Mouse (Mus musculus): Measurements from ENCODE around the gene March7. TPM values are rescaled to one million over a fixed set of nuclear protein-coding genes. Genes with fewer than 3 reads are reported as not detected.
A peak's percentile ranks its signal among the peaks of the same experiment; 100 is the strongest.

Gene March7
- polyA plus RNA-seq, 1 experiment from 2014 or later: 76.4 TPM

DNA sequence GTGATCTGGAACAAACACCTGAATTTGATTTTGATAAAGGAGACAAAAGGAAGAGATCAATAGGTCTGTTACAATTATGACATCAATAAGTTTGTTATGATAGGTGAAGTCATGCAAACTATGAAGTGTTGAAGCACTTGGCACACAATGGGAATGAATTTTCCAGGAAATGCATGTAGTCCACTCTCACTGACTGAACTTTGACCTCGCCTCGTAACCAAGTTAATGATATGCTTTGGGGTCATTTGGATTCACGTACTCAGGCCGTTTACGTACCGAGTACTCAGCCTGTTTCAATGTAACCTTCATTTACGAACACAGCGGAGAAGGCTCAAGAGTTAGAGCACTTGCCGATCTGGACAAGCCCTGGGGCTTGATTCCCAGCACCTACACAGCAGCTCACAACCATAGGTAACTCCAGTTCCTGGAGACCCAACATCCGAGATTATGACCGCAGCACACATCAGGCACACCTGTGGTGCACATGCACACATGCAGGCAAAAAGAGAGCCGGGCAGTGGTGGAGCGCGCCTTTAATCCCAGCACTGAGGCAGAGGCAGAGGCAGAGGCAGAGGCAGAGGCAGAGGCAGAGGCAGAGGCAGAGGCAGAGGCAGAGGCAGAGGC, 60.3 kb downstream of the March7 start:
- DNase-seq (ENCODE audit: extremely low spot score, low spot score): no peak
- peaks cover 5% of the 10 kb centered on the region for H3K9me3 ChIP-seq
- 94% methylated on average over 14 of the region's 14 CpGs for WGBS

GRCm38 (mm10) chr2:60278627-60279026, 68.9 kb downstream of the March7 start:
- no peak for DNase-seq (ENCODE audit: extremely low spot score, low spot score)
- WGBS: 93% methylated on average over 4 of the region's 4 CpGs

More for the DNA sequence above, 60.3 kb downstream of the March7 start:
- Histone ChIP-seq H3K4me1 (peaks cover 14% of the 10 kb centered on the region), H3K4me3 (no peak overlapping the region), H3K36me3 (replicated peaks) (0 out of 2 replicates have a peak, but pooled peaks cover 3% of the 10 kb centered on the region), H3K27me3 (ENCODE audit: poor library complexity, severe bottlenecking) (no peaks in the 10 kb centered on the region), H3K27ac (no peak overlapping the region)

GRCm38 (mm10) chr2:60282625-60283024, 72.9 kb downstream of the March7 start:
- H3K36me3 ChIP-seq (replicated peaks): no peaks in the 10 kb centered on the region
- 77% methylated on average over 4 of the region's 4 CpGs for WGBS

More at GRCm38 (mm10) chr2:60278627-60279026, 68.9 kb downstream of the March7 start:
- Histone ChIP-seq H3K27ac (no peak overlapping the region), H3K9me3 (no peaks in the 10 kb centered on the region), H3K4me1 (peaks cover 10% of the 10 kb centered on the region), H3K4me3 (no peak overlapping the region), H3K27me3 (ENCODE audit: poor library complexity, severe bottlenecking) (peaks cover 22% of the 10 kb centered on the region), H3K36me3 (replicated peaks) (0 out of 2 replicates have a peak, but pooled peaks cover 3% of the 10 kb centered on the region)

DNA sequence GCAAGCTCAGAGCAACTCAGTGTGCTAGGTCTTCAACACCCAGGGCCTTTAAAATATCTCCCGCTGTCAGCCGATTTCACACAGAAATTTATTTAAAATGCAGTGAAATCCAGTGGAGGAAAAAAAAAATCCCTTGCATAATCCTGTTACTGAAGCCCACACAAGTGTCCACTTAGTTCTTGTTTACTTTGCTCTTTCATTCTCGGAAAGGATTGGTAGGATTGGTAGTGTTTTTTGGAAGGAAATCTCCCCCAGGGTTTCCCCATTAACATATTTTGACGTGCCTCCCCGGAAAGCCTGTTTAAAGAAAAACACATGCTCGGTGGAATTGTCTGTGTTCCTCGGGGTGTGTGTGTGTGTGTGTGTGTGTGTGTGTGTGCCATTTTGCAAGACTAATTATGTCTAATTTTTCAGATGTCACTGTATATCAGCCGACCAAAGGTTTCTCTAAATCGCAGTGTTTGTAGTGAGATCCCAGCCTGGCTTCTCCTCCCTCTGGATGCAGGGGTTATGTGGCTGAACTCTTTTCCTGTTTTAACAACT, 73.6 kb downstream of the March7 start:
- Histone ChIP-seq H3K36me3 (replicated peaks) (no peaks in the 10 kb centered on the region), H3K27me3 (ENCODE audit: poor library complexity, severe bottlenecking) (peaks cover 48% of the 10 kb centered on the region), H3K27ac (peak overlapping the region; percentile 82), H3K9me3 (no peaks in the 10 kb centered on the region), H3K4me3 (peak overlapping the region; percentile 63), H3K4me1 (peaks cover 17% of the 10 kb centered on the region)
- DNase-seq (ENCODE audit: extremely low spot score, low spot score): no peak
- WGBS: 8% methylated on average over 9 of the region's 9 CpGs

More at GRCm38 (mm10) chr2:60282625-60283024, 72.9 kb downstream of the March7 start:
- H3K27me3 ChIP-seq (ENCODE audit: poor library complexity, severe bottlenecking): peaks cover 48% of the 10 kb centered on the region
- no peaks in the 10 kb centered on the region for H3K9me3 ChIP-seq
- H3K4me3 ChIP-seq: no peak overlapping the region
- H3K4me1 ChIP-seq: peaks cover 17% of the 10 kb centered on the region
- DNase-seq (ENCODE audit: extremely low spot score, low spot score): no peak
- H3K27ac ChIP-seq: no peak overlapping the region

- 2% methylated on average over 42 of the region's 42 CpGs for WGBS
- peak overlapping the region; percentile 63 for H3K4me3 ChIP-seq
These were observed 74.2 kb downstream of the March7 start for GRCm38 (mm10) chr2:60283751-60284466.

GRCm38 (mm10) chr2:60284467-60284821, 74.8 kb downstream of the March7 start, which contains the start of gene Cd302:
Cd302 (minus strand) TSS chr2:60284488.
- peaks cover 48% of the 10 kb centered on the region for H3K27me3 ChIP-seq (ENCODE audit: poor library complexity, severe bottlenecking)
- 67% methylated on average over 4 of the region's 4 CpGs for WGBS
- no peak for DNase-seq (ENCODE audit: extremely low spot score, low spot score)
- H3K4me1 ChIP-seq: peaks cover 17% of the 10 kb centered on the region
- peak within 1 kb of the TSS; percentile 82 for H3K27ac ChIP-seq
- H3K36me3 ChIP-seq (replicated peaks): no peaks in the 10 kb centered on the region
- peak within 1 kb of the TSS; percentile 63 for H3K4me3 ChIP-seq
- H3K9me3 ChIP-seq: no peaks in the 10 kb centered on the region

More at GRCm38 (mm10) chr2:60283751-60284466, 74.2 kb downstream of the March7 start:
- Histone ChIP-seq H3K27me3 (ENCODE audit: poor library complexity, severe bottlenecking) (peaks cover 48% of the 10 kb centered on the region), H3K27ac (peak overlapping the region; percentile 82), H3K4me1 (peaks cover 17% of the 10 kb centered on the region), H3K9me3 (no peaks in the 10 kb centered on the region), H3K36me3 (replicated peaks) (no peaks in the 10 kb centered on the region)
- DNase-seq (ENCODE audit: extremely low spot score, low spot score): peak; percentile 38

GRCm38 (mm10) chr2:60285107-60285617, 75.5 kb downstream of the March7 start:
- Histone ChIP-seq H3K36me3 (replicated peaks) (no peaks in the 10 kb centered on the region), H3K9me3 (no peaks in the 10 kb centered on the region), H3K4me3 (no peak overlapping the region), H3K27me3 (ENCODE audit: poor library complexity, severe bottlenecking) (peaks cover 48% of the 10 kb centered on the region), H3K27ac (no peak overlapping the region), H3K4me1 (peaks cover 17% of the 10 kb centered on the region)
- 92% methylated on average over 8 of the region's 8 CpGs for WGBS
- no peak for DNase-seq (ENCODE audit: extremely low spot score, low spot score)

DNA sequence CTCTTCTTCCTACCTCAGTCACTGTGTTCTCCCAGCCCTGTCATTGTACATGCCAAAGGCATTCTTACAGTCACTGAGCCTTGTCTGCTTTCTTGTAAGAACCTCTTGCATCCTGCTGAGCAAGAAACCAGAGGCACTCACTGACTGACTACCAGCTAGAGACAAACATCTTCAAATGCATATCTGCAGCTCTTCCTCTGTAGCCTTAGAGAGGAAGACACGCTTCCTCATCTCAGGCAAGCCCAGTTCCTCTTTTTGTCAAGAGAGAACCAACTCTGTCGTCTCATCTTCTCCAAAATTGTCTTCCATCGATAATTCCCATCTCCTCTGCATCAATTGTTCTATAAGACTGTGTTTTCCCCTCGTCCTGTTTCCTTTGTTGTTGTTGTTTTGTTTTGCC, 78.9 kb downstream of the March7 start:
- no peaks in the 10 kb centered on the region for H3K36me3 ChIP-seq (replicated peaks)
- DNase-seq (ENCODE audit: extremely low spot score, low spot score): no peak
- H3K4me1 ChIP-seq: peaks cover 7% of the 10 kb centered on the region
- WGBS: 84% methylated on average over 4 of the region's 4 CpGs
- H3K4me3 ChIP-seq: no peak overlapping the region
- H3K27ac ChIP-seq: no peak overlapping the region
- no peaks in the 10 kb centered on the region for H3K9me3 ChIP-seq
- H3K27me3 ChIP-seq (ENCODE audit: poor library complexity, severe bottlenecking): peaks cover 26% of the 10 kb centered on the region

DNA sequence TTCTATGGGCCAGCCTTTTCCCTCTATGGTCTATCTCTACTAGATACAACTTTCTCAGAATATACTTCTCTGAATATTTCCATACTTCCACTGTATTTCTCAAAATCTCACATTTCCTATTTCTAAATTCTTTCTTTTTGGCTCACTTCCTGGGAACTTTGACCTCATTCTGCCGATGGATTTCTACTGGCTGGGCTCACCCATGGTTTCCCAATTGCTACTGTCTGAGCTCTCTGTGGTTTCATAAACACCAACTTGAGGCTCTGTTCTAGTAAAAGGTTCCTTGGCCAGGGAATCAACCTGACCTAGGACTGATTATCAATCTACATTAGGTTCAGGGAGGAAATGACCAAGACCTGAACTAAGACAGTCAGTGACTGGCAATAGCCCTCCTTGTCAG, 79.8 kb downstream of the March7 start:
- DNase-seq (ENCODE audit: extremely low spot score, low spot score): no peak
- WGBS: 93% methylated on average over 1 of the region's 1 CpGs
- no peaks in the 10 kb centered on the region for H3K4me1 ChIP-seq
- no peaks in the 10 kb centered on the region for H3K36me3 ChIP-seq (replicated peaks)
- no peak overlapping the region for H3K4me3 ChIP-seq
- no peak overlapping the region for H3K27ac ChIP-seq
- H3K9me3 ChIP-seq: no peaks in the 10 kb centered on the region
- H3K27me3 ChIP-seq (ENCODE audit: poor library complexity, severe bottlenecking): peaks cover 18% of the 10 kb centered on the region

- 85% methylated on average over 4 of the region's 4 CpGs for WGBS
- no peaks in the 10 kb centered on the region for H3K9me3 ChIP-seq
- DNase-seq (ENCODE audit: extremely low spot score, low spot score): no peak
- H3K4me1 ChIP-seq: no peaks in the 10 kb centered on the region
- H3K27me3 ChIP-seq (ENCODE audit: poor library complexity, severe bottlenecking): no peaks in the 10 kb centered on the region
- H3K27ac ChIP-seq: no peak overlapping the region
- H3K4me3 ChIP-seq: no peak overlapping the region
- H3K36me3 ChIP-seq (replicated peaks): no peaks in the 10 kb centered on the region
These were observed 81.7 kb downstream of the March7 start for GRCm38 (mm10) chr2:60291381-60291780.

DNA sequence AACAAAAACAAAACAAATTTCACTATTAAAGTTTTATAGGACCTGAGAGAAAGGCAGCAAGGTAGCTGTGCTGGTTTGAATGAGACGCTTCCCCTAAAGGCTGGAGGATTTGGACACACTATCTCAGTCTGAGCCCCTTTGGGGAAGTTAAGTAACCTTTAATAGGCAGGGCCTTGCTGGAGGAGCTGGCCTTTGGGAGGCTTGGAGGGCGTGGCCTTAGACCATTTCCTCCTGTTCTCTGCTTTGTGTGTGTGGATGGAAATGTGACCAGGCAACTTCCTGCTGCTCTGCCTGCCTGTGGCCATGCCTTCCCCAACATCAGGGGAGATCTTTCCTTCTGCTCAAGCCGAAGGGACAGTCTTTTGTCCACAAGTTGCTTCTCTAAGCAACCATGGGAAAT, 88.6 kb downstream of the March7 start:
- no peak overlapping the region for H3K4me3 ChIP-seq
- 84% methylated on average over 3 of the region's 3 CpGs for WGBS
- no peak overlapping the region for H3K27ac ChIP-seq
- DNase-seq (ENCODE audit: extremely low spot score, low spot score): no peak
- no peaks in the 10 kb centered on the region for H3K4me1 ChIP-seq
- H3K9me3 ChIP-seq: no peaks in the 10 kb centered on the region
- no peaks in the 10 kb centered on the region for H3K27me3 ChIP-seq (ENCODE audit: poor library complexity, severe bottlenecking)
- H3K36me3 ChIP-seq (replicated peaks): no peaks in the 10 kb centered on the region; the same call in 1 of the 2 replicates

GRCm38 (mm10) chr2:60299323-60299722, 89.6 kb downstream of the March7 start:
- 95% methylated on average over 2 of the region's 2 CpGs for WGBS
- Histone ChIP-seq H3K4me1 (no peaks in the 10 kb centered on the region), H3K9me3 (no peaks in the 10 kb centered on the region), H3K4me3 (no peak overlapping the region), H3K27me3 (ENCODE audit: poor library complexity, severe bottlenecking) (no peaks in the 10 kb centered on the region), H3K36me3 (replicated peaks) (no peaks in the 10 kb centered on the region; the same call in 1 of the 2 replicates), H3K27ac (no peak overlapping the region)
- no peak for DNase-seq (ENCODE audit: extremely low spot score, low spot score)

Measured in forebrain, embryonic 10.5 days (tissue).